Mouse (Mus musculus): ENCODE results near the gene Fastkd1. TPM values are rescaled to one million over a fixed set of nuclear protein-coding genes. Genes with fewer than 3 reads are reported as not detected.

Gene Fastkd1
- total and polyA plus RNA-seq, 3 experiments = 9.8 to 15.7 TPM; not detected in 1

DNA sequence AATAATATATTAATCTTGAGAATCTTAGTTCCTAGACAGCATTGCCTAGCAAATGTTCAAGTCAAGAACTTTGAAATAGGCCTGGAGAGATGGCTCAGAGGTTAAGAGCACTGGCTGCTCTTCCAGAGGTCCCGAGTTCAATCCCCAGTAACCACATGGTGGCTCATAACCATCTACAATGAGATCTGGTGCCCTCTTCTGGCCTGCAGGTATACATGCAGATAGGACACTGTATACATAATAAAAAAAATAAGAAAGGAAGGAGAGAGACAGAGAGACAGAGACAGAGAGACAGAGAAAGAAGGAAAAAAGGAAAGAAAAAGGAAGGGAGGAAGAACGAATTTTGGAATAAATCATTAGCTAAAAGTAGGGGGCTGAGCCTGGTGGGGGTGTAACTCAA lies 36.6 kb downstream of the Fastkd1 start (continued):
- TF ChIP-seq MYC (IDR thresholded peaks at IDR 0.05; ENCODE audit: low read depth, low read length) = peak; percentile 39; the same call in 1 of the 2 replicates
- TF ChIP-seq GABPA (IDR thresholded peaks at IDR 0.05; ENCODE audit: low read depth, low read length) = no peak
- TF ChIP-seq TCF12 (IDR thresholded peaks at IDR 0.05; ENCODE audit: low read depth, low read length) = no peak
- no peak for TF ChIP-seq MYB (IDR thresholded peaks at IDR 0.05; ENCODE audit: low read depth, low read length)
- TF ChIP-seq SIN3A (IDR thresholded peaks at IDR 0.05; ENCODE audit: low read length) = no peak
- TF ChIP-seq RCOR1 (IDR thresholded peaks at IDR 0.05; ENCODE audit: low read depth, low read length) = no peak

GRCm38 (mm10) chr2:69675266-69675665 lies 38.0 kb downstream of the Fastkd1 start:
- H3K9ac ChIP-seq (ENCODE audit: control insufficient read depth, low read depth, low read length, poor library complexity, severe bottlenecking) = no peak overlapping the region
- TF ChIP-seq POLR2A (IDR thresholded peaks at IDR 0.05; ENCODE audit: control insufficient read depth in 1 of 2, insufficient read depth in 1 of 2, low read depth in 1 of 2, low read length in 2 of 2, poor library complexity in 1 of 2) = no peak
- H3K36me3 ChIP-seq (ENCODE audit: control insufficient read depth in 1 of 2, insufficient read depth in 2 of 2, low read length in 2 of 2) = no peaks in the 10 kb centered on the region; a peak in 1 of 4 replicates
- no peaks in the 10 kb centered on the region for H3K27me3 ChIP-seq (ENCODE audit: control insufficient read depth in 1 of 2, insufficient read depth in 2 of 2, low read length in 2 of 2)
- no peak overlapping the region for H3K4me3 ChIP-seq (ENCODE audit: control insufficient read depth in 1 of 2, insufficient read depth in 1 of 2, low read depth in 2 of 2, low read length in 2 of 2)
- no peak overlapping the region for H3K27ac ChIP-seq (ENCODE audit: control insufficient read depth, low read depth, low read length)
- no peaks in the 10 kb centered on the region for H3K79me2 ChIP-seq (ENCODE audit: control insufficient read depth, insufficient read depth, low read length, poor library complexity)
- no peaks in the 10 kb centered on the region for H3K9me3 ChIP-seq (replicated peaks; ENCODE audit: insufficient read depth, low read length)
- DNase-seq (ENCODE audit: low read depth, low spot score) = no peak
- no peaks in the 10 kb centered on the region for H3K4me1 ChIP-seq (ENCODE audit: control insufficient read depth in 1 of 2, insufficient read depth in 2 of 2, low read length in 2 of 2)

DNA sequence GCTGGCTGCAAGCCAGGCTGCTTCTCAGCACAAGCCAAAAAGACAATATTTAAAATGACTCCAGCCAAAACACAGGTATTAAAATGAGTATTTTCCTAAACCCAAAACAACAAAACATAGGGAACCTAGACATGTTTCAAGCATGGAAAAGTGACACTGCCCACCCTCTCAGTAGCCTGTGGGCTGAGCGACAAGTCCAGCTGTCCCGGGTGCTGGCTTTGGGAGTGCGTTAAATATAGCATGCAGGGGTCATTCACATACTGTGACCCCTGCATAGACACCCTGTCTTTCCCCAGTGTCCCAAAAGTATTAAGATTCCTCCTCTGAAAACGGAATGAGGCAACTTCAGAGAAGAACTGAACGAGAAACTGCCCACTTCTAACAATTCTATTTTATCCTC lies 39.6 kb downstream of the Fastkd1 start:
- no peak for DNase-seq (ENCODE audit: low read depth, low spot score)
- Histone ChIP-seq H3K27ac (ENCODE audit: control insufficient read depth, low read depth, low read length) (no peak overlapping the region), H3K4me1 (ENCODE audit: control insufficient read depth in 1 of 2, insufficient read depth in 2 of 2, low read length in 2 of 2) (no peaks in the 10 kb centered on the region), H3K27me3 (ENCODE audit: control insufficient read depth in 1 of 2, insufficient read depth in 2 of 2, low read length in 2 of 2) (no peaks in the 10 kb centered on the region), H3K9me3 (replicated peaks; ENCODE audit: insufficient read depth, low read length) (no peaks in the 10 kb centered on the region), H3K36me3 (ENCODE audit: control insufficient read depth in 1 of 2, insufficient read depth in 2 of 2, low read length in 2 of 2) (no peaks in the 10 kb centered on the region; a peak in 1 of 4 replicates), H3K79me2 (ENCODE audit: control insufficient read depth, insufficient read depth, low read length, poor library complexity) (no peaks in the 10 kb centered on the region), H3K9ac (ENCODE audit: control insufficient read depth, low read depth, low read length, poor library complexity, severe bottlenecking) (no peak overlapping the region), H3K4me3 (ENCODE audit: control insufficient read depth in 1 of 2, insufficient read depth in 1 of 2, low read depth in 2 of 2, low read length in 2 of 2) (no peak overlapping the region)
- TF ChIP-seq USF2 (IDR thresholded peaks at IDR 0.05; ENCODE audit: borderline replicate concordance in 1 of 2, insufficient read depth in 1 of 2, low read depth in 1 of 2, low read length in 2 of 2) (no peak), CTCF (IDR thresholded peaks at IDR 0.05 in 2 of 3, conservative IDR thresholded peaks at IDR 0.05 in 1 of 3; ENCODE audit: control insufficient read depth in 1 of 3, insufficient read depth in 1 of 3, low read depth in 2 of 3, low read length in 3 of 3, poor library complexity in 1 of 3, severe bottlenecking in 1 of 3) (no peak), ZKSCAN1 (IDR thresholded peaks at IDR 0.05; ENCODE audit: low read depth, low read length) (no peak)

GRCm38 (mm10) chr2:69669853-69670252 lies 43.5 kb downstream of the Fastkd1 start, which contains the start of gene Klhl41:
TSS of gene Klhl41 (plus strand) at chr2:69670120.
- no peaks in the 10 kb centered on the region for H3K4me1 ChIP-seq (ENCODE audit: control insufficient read depth in 1 of 2, insufficient read depth in 2 of 2, low read length in 2 of 2)
- H3K36me3 ChIP-seq (ENCODE audit: control insufficient read depth in 1 of 2, insufficient read depth in 2 of 2, low read length in 2 of 2) = no peaks in the 10 kb centered on the region
- H3K9ac ChIP-seq (ENCODE audit: control insufficient read depth, low read depth, low read length, poor library complexity, severe bottlenecking) = no peak within 1 kb of the TSS
- no peak for DNase-seq (ENCODE audit: low read depth, low spot score)
- no peak within 1 kb of the TSS for H3K27ac ChIP-seq (ENCODE audit: control insufficient read depth, low read depth, low read length)
- H3K4me3 ChIP-seq (ENCODE audit: control insufficient read depth in 1 of 2, insufficient read depth in 1 of 2, low read depth in 2 of 2, low read length in 2 of 2) = no peak within 1 kb of the TSS
- H3K27me3 ChIP-seq (ENCODE audit: control insufficient read depth in 1 of 2, insufficient read depth in 2 of 2, low read length in 2 of 2) = no peaks in the 10 kb centered on the region
- no peaks in the 10 kb centered on the region for H3K79me2 ChIP-seq (ENCODE audit: control insufficient read depth, insufficient read depth, low read length, poor library complexity)
- TF ChIP-seq TBP (IDR thresholded peaks at IDR 0.05; ENCODE audit: low read depth, low read length) = no peak
- TF ChIP-seq ZKSCAN1 (IDR thresholded peaks at IDR 0.05; ENCODE audit: low read depth, low read length) = no peak
- TF ChIP-seq ETS1 (IDR thresholded peaks at IDR 0.05; ENCODE audit: low read depth, low read length) = no peak
- no peak for TF ChIP-seq USF2 (IDR thresholded peaks at IDR 0.05; ENCODE audit: borderline replicate concordance in 1 of 2, insufficient read depth in 1 of 2, low read depth in 1 of 2, low read length in 2 of 2)
- TF ChIP-seq MYB (IDR thresholded peaks at IDR 0.05; ENCODE audit: low read depth, low read length) = no peak
- no peak for TF ChIP-seq BHLHE40 (IDR thresholded peaks at IDR 0.05; ENCODE audit: borderline replicate concordance, low read depth, low read length)
- TF ChIP-seq MYC (IDR thresholded peaks at IDR 0.05; ENCODE audit: low read depth, low read length) = no peak
- no peak for TF ChIP-seq GABPA (IDR thresholded peaks at IDR 0.05; ENCODE audit: low read depth, low read length)
- TF ChIP-seq ELF1 (IDR thresholded peaks at IDR 0.05; ENCODE audit: low read depth, low read length) = no peak
- no peak for TF ChIP-seq MAX (IDR thresholded peaks at IDR 0.05; ENCODE audit: low read length)
- no peak for TF ChIP-seq ZNF384 (IDR thresholded peaks at IDR 0.05; ENCODE audit: low read depth, low read length)
- TF ChIP-seq JUND (IDR thresholded peaks at IDR 0.05; ENCODE audit: low read depth, low read length) = no peak
- no peak for TF ChIP-seq NELFE (IDR thresholded peaks at IDR 0.05; ENCODE audit: low read depth, low read length)
- no peak for TF ChIP-seq POLR2A (IDR thresholded peaks at IDR 0.05; ENCODE audit: control insufficient read depth in 1 of 2, insufficient read depth in 1 of 2, low read depth in 1 of 2, low read length in 2 of 2, poor library complexity in 1 of 2)
- TF ChIP-seq E2F4 (IDR thresholded peaks at IDR 0.05; ENCODE audit: borderline replicate concordance, low read depth, low read length) = no peak
- no peak for TF ChIP-seq EP300 (IDR thresholded peaks at IDR 0.05; ENCODE audit: low read depth in 1 of 2, low read length in 2 of 2)
- no peak for TF ChIP-seq HCFC1 (IDR thresholded peaks at IDR 0.05; ENCODE audit: low read depth, low read length)
- TF ChIP-seq TAL1 (IDR thresholded peaks at IDR 0.05; ENCODE audit: low read length) = no peak
- no peak for TF ChIP-seq SIN3A (IDR thresholded peaks at IDR 0.05; ENCODE audit: low read length)
- H3K9me3 ChIP-seq (replicated peaks; ENCODE audit: insufficient read depth, low read length) = no peaks in the 10 kb centered on the region

Measured in MEL (cell line).